Mouse (Mus musculus) naive thymus-derived CD4-positive, alpha-beta T cell, adult 5 months (primary cell): ENCODE measurements around the gene Sae1. TPM values are rescaled to one million over a fixed set of nuclear protein-coding genes. Genes with fewer than 3 reads are reported as not detected.

Experiments used
- polyA plus RNA-seq: library from polyadenylated mRNA; unstranded; fragments of 100-300 nt; shearing (Covaris generic); gene quantifications from one replicate; pipeline ENCODE4 v1.2.1, GENCODE M21; 2017

The Sae1 gene
- 111 TPM for polyA plus RNA-seq

GRCm38 (mm10) chr7:16387160-16388041, at the start of gene Sae1:
Gene Sae1, minus strand, starts transcription at chr7:16387806.

GRCm38 (mm10) chr7:16400689-16401611, 13.3 kb upstream of the Sae1 start, which contains the start of gene Zc3h4:
Gene Zc3h4, plus strand, starts transcription at chr7:16400910.

GRCm38 (mm10) chr7:16308093-16308492, 79.5 kb downstream of the Sae1 start, which contains the start of gene Bbc3:
Gene Bbc3, plus strand, starts transcription at chr7:16308393.

DNA sequence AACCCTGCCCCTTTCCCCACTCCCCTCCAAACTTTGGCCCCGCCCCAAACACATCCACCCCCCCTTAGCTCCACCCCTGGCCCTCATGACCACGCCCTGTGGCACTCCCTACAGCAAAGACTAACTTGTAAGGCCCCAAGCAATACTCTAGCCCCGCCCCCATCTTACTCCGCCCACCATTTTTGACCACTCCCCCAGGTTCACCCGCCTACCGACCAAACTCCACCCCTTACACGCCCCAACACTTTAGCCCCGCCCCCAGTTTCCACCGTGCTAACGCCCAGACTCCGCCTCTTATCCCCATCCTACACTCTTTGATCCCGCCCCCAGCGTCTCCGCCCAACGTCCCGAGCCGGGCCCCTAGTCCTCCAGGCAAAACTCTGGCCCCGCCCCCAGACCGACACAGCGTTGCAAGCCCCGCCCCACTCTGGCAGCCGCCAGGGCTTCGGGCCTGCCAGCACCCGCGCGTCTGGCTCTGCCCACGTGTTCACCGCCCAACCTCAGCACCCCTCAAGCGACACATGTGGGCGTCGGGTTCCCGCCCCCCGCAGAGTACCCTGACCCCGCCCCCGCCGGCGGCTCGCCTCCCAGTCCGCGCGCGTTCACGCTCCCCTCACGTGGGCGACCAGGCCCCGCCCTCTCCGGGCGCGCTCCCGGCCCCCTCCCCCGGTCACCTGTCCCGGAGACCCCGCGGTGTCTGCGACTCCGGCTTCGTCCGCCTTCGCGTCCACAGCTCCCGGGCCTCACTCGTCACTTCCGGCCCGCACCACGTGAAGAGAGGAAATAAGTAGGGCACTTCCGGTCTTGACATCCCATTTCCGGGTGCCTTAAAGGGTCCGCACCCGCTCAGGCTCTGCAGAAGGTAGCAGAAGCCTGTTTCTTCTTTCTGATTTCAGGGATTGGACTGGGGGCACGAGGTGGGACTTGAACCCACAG, 101.3 kb downstream of the Sae1 start, which contains the start of gene Ccdc9:
Gene Ccdc9, minus strand, starts transcription at position 770 of the 936 bp plus-strand sequence.

DNA sequence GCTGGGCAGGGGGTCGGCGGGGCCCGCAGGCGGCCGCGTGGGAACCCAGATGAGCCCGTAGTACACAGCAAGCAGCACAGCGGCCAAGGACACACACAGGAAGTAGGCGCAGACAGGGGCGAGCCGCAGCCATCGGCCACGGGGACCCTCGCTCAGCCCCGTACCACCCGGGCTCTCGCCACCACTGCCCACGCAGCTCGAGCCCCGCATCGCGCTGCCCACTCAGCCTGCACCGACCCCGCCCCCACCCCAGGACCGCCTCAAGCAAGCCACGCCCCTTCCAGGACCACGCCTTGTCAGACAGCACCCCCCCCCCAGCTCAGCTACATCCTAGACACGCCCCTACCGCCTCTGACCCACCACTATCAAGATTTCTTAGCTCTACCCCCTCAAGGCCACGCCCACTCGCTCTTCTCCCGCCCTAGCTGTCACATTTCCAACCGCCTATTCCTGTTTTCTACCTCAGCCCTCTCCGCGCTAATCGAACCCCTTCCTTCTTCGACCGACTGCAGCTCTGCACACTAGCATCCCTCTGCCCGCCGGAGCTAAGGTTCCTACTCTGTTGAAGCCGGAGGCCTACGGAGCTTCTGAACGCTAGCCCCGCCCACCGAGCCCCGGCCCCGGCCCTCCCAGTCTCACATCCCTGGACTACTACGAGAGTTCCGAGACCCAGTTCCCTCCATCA, 114.4 kb downstream of the Sae1 start, which contains the start of gene Inafm1:
Gene Inafm1, minus strand, starts transcription at position 537 of the 685 bp plus-strand sequence.

Other genes starting within 250 kb of the Sae1 start
- gene Meis3, start 212.7 kb downstream of the Sae1 start, polyA plus RNA-seq = 54.5 TPM
- 19.0 TPM for gene Dhx34, start 165.8 kb downstream of the Sae1 start, polyA plus RNA-seq
- not detected for gene C5ar2, start 143.7 kb downstream of the Sae1 start, polyA plus RNA-seq
- not detected for gene C5ar1, start 128.3 kb downstream of the Sae1 start, polyA plus RNA-seq
- 7.2 TPM for gene Inafm1, start 114.2 kb downstream of the Sae1 start, polyA plus RNA-seq
- 119 TPM for gene Ccdc9, start 101.0 kb downstream of the Sae1 start, polyA plus RNA-seq
- gene Bbc3, start 79.4 kb downstream of the Sae1 start, polyA plus RNA-seq = 52.4 TPM
- 22.6 TPM for gene Zc3h4, start 13.1 kb upstream of the Sae1 start, polyA plus RNA-seq
- gene Tmem160, start 65.0 kb upstream of the Sae1 start, polyA plus RNA-seq = 64.3 TPM
- 0.39 TPM for gene Npas1, start 89.9 kb upstream of the Sae1 start, polyA plus RNA-seq
- 8.7 TPM for gene Arhgap35, start 227.2 kb upstream of the Sae1 start, polyA plus RNA-seq